Mouse (Mus musculus): ENCODE results near the gene Nfia. TPM values are rescaled to one million over a fixed set of nuclear protein-coding genes. Genes with fewer than 3 reads are reported as not detected.

Nfia gene
- polyA plus RNA-seq, 1 experiment from 2014 or later = 28.6 TPM

DNA sequence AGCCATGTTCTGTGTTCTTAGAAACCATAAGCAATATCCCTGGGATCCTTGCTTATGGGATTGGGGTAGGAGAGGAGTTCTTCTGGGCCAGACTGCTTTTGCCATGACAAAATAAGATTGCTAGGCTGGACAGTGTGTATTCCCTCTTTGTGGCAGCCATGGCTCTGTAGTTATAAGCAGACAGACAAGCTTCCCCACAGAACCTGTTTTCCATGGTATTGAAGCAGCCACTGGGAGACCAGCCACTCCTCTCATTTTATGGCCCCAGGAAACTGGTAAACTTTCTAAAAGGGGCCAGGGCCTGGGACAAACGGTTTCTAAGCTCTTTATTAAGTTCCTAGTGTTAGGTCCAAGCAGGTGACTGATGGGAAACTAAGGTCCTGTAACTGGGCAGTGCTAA lies 309.4 kb downstream of the Nfia start:
- no peak overlapping the region for H3K27ac ChIP-seq (replicated peaks)
- H3K4me2 ChIP-seq (replicated peaks) = no peak overlapping the region
- H3K4me3 ChIP-seq = no peak overlapping the region
- no peaks in the 10 kb centered on the region for H3K27me3 ChIP-seq
- no peaks in the 10 kb centered on the region for H3K9me3 ChIP-seq
- no peak for ATAC-seq (ENCODE audit: low FRiP score, low read depth)
- H3K4me1 ChIP-seq = no peaks in the 10 kb centered on the region
- no peak overlapping the region for H3K9ac ChIP-seq (replicated peaks)
- H3K36me3 ChIP-seq = no peaks in the 10 kb centered on the region; the same call in 1 of the 2 replicates
- WGBS = 56% methylated on average over 1 of the region's 1 CpGs

DNA sequence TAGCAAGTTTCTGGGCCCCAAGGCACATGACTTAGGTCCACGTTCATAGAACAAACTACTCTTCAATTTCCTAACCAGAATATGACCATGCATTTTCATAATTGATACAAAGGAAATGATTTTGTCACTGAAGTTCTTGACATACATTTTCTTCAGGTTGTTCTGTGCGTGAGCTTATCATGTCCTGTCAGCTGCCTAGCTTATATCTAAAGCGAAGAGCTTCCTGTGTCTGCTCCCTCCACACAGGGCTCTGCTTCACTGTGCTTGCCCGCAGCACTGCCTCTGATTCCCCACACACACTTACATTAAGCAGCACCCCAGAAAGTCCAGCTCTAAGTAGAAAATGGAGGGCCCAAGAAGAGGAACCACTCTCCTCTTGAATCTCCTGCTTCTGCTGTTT lies 310.0 kb downstream of the Nfia start:
- H3K27me3 ChIP-seq = no peaks in the 10 kb centered on the region
- ATAC-seq (ENCODE audit: low FRiP score, low read depth) = no peak
- H3K9me3 ChIP-seq = no peaks in the 10 kb centered on the region
- no peaks in the 10 kb centered on the region for H3K4me1 ChIP-seq
- H3K9ac ChIP-seq (replicated peaks) = no peak overlapping the region
- WGBS = 92% methylated on average over 4 of the region's 4 CpGs
- H3K27ac ChIP-seq (replicated peaks) = no peak overlapping the region
- no peak overlapping the region for H3K4me2 ChIP-seq (replicated peaks)
- H3K4me3 ChIP-seq = no peak overlapping the region
- H3K36me3 ChIP-seq = no peaks in the 10 kb centered on the region; the same call in 1 of the 2 replicates

DNA sequence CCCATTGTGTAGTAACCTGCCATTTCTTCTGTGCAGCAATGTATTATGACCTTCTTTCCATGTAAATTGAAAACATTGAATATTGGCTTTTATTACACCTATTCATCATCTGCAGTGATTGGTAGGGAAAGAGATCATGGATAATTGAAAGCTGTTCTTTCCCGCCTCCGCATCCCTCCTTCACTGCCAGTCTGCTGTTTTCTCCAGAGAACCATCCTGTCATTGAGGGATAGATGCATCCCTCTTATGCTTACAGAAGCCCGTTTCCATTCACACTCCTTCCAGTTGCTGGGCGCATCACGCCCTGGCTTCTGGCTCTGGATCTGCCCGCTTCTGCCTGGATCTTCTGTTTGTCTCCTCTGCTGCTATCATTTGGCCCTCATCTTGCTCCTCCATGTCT lies 312.5 kb downstream of the Nfia start:
- WGBS = 94% methylated on average over 6 of the region's 6 CpGs
- H3K27ac ChIP-seq (replicated peaks) = no peak overlapping the region

DNA sequence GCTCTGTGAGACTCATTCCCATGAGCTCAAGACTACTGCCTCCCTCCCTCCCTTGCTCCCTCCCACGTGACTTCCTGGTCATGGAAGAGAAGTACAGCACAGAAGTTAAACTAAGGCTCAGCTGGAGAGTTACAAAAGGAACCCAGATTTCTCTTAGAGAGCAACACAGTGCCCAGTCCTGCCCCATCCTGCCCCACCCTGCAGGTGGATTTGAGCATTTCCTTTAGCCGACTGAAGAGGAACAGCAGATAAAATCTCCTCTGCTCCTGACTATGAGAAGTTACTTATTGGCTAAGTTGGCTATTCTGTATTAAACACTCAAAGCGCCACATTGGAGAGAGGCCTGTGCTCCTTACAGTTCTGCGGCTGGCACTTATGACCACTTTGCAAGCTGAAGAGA lies 314.4 kb downstream of the Nfia start:
- Histone ChIP-seq H3K36me3 (no peaks in the 10 kb centered on the region; the same call in 1 of the 2 replicates), H3K4me2 (replicated peaks) (no peak overlapping the region), H3K4me1 (peaks cover 5% of the 10 kb centered on the region; the same call in 1 of the 2 replicates), H3K27ac (replicated peaks) (no peak overlapping the region), H3K9me3 (no peaks in the 10 kb centered on the region), H3K9ac (replicated peaks) (no peak overlapping the region), H3K4me3 (no peak overlapping the region), H3K27me3 (peaks cover 8% of the 10 kb centered on the region; the same call in 1 of the 2 replicates)
- no peak for ATAC-seq (ENCODE audit: low FRiP score, low read depth)
- WGBS = 83% methylated on average over 4 of the region's 4 CpGs

More for the DNA sequence above, 312.5 kb downstream of the Nfia start:
- Histone ChIP-seq H3K4me2 (replicated peaks) (no peak overlapping the region), H3K9me3 (no peaks in the 10 kb centered on the region), H3K9ac (replicated peaks) (no peak overlapping the region), H3K4me1 (peaks cover 3% of the 10 kb centered on the region; the same call in 1 of the 2 replicates), H3K27me3 (no peaks in the 10 kb centered on the region), H3K4me3 (no peak overlapping the region), H3K36me3 (no peaks in the 10 kb centered on the region; the same call in 1 of the 2 replicates)
- no peak for ATAC-seq (ENCODE audit: low FRiP score, low read depth)

DNA sequence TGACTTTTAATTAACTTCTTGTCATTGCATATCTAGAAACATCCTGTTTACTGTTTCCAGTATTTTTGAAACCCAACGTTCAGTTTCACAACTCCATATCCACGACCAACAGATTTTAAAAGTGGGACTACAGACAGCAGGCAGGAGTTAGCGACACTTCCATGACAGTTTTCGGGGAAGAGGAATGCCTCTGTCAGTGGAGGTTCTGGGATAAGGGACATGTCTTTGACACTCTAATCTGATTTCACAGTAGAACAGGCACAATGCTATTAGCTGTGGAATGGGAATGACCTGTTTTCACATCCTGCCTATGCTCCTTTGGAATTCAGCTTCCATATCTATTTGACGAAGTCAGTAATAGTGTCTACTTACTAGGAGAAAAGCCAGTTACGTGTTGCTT lies 317.5 kb downstream of the Nfia start:
- H3K27ac ChIP-seq (replicated peaks) = no peak overlapping the region
- H3K27me3 ChIP-seq = peaks cover 13% of the 10 kb centered on the region; the same call in 1 of the 2 replicates
- no peaks in the 10 kb centered on the region for H3K36me3 ChIP-seq
- no peak for ATAC-seq (ENCODE audit: low FRiP score, low read depth)
- no peaks in the 10 kb centered on the region for H3K9me3 ChIP-seq
- WGBS = 49% methylated on average over 6 of the region's 6 CpGs
- no peak overlapping the region for H3K4me3 ChIP-seq
- H3K9ac ChIP-seq (replicated peaks) = no peak overlapping the region
- H3K4me1 ChIP-seq = peaks cover 11% of the 10 kb centered on the region
- no peak overlapping the region for H3K4me2 ChIP-seq (replicated peaks)

DNA sequence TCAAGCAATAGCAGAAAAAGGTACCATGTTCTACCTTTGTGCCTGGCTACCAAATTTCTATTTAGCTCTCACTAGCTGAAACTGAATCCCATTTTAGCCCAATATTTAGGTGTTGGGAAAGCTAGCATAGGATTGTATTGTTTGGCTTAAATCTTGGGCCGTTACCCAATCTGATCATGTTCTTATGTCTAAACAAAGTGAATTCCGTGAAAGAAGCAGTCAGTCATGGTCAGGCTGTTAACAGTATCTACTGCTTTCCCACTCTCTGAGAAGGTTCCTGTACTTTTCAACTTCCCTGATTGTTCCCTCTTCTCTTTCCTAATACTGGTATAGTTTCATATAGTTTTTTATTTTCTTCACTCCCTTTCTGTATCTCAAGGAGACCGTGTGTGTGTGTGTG lies 318.1 kb downstream of the Nfia start:
- no peak for ATAC-seq (ENCODE audit: low FRiP score, low read depth)
- WGBS = 73% methylated on average over 3 of the region's 3 CpGs
- Histone ChIP-seq H3K4me2 (replicated peaks) (no peak overlapping the region), H3K36me3 (no peaks in the 10 kb centered on the region), H3K27me3 (peaks cover 13% of the 10 kb centered on the region; the same call in 1 of the 2 replicates), H3K9me3 (no peaks in the 10 kb centered on the region), H3K4me1 (peaks cover 11% of the 10 kb centered on the region), H3K9ac (replicated peaks) (no peak overlapping the region), H3K27ac (replicated peaks) (no peak overlapping the region), H3K4me3 (no peak overlapping the region)

DNA sequence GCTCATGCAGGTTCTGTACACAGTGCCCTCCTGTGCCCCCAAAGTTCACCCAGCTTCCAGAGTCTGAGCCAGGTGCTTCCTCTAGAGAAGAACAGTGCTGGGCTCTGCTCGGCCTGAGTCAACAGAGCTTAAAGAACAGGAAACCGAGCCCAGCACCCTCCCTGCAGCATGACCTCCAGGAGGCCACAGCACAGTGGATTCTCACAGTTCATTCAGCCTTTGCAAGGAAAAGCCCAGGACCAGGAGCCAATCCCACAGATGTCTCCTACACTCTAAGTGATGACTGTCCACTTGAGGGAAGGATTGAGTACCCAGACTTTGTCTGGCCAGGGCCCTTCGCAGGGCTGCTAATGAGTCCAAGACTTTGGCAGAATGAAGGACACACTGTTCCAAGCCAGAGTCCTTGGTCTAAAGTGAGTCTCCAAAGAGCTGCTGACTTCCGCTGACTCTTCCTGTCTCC lies 318.9 kb downstream of the Nfia start:
- Histone ChIP-seq H3K27ac (replicated peaks) (no peak overlapping the region), H3K9ac (replicated peaks) (no peak overlapping the region), H3K4me3 (no peak overlapping the region), H3K9me3 (no peaks in the 10 kb centered on the region), H3K4me1 (peaks cover 11% of the 10 kb centered on the region), H3K27me3 (peaks cover 13% of the 10 kb centered on the region; the same call in 1 of the 2 replicates), H3K36me3 (no peaks in the 10 kb centered on the region), H3K4me2 (replicated peaks) (no peak overlapping the region)
- 68% methylated on average over 4 of the region's 4 CpGs for WGBS
- no peak for ATAC-seq (ENCODE audit: low FRiP score, low read depth)

DNA sequence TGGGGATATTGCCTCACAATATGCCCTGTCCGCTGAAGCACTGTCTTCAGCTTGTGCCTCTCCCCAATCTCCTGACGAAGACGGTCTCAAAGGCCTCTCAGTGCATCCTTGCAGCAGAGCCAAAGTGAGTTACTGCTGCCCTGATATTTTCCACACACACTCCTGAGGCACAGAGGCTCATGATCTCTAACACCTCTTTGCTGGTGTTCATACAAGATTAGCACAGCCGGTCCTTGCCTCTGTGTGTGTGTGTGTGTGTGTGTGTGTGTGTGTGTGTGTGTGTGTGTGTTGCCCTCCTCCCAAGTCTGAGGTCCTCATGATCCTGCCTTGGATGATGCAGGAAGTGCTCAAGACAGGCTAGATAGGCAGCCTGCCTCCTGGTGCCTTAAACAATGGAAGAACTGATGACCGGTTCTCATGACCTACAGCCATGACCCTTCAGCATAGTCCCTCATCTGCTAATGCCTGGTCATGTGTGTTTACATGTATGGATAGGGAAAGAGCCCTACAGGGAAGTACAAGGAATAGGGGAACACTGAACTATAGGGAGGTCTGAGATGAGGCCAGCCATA lies 319.5 kb downstream of the Nfia start:
- H3K9me3 ChIP-seq = no peaks in the 10 kb centered on the region
- no peak overlapping the region for H3K4me2 ChIP-seq (replicated peaks)
- H3K9ac ChIP-seq (replicated peaks) = no peak overlapping the region
- no peak for ATAC-seq (ENCODE audit: low FRiP score, low read depth)
- no peaks in the 10 kb centered on the region for H3K36me3 ChIP-seq
- peak overlapping the region; percentile 43 for H3K27ac ChIP-seq (replicated peaks)
- peaks cover 13% of the 10 kb centered on the region; the same call in 1 of the 2 replicates for H3K27me3 ChIP-seq
- H3K4me1 ChIP-seq = peaks cover 11% of the 10 kb centered on the region
- WGBS = 81% methylated on average over 5 of the region's 5 CpGs
- no peak overlapping the region for H3K4me3 ChIP-seq

DNA sequence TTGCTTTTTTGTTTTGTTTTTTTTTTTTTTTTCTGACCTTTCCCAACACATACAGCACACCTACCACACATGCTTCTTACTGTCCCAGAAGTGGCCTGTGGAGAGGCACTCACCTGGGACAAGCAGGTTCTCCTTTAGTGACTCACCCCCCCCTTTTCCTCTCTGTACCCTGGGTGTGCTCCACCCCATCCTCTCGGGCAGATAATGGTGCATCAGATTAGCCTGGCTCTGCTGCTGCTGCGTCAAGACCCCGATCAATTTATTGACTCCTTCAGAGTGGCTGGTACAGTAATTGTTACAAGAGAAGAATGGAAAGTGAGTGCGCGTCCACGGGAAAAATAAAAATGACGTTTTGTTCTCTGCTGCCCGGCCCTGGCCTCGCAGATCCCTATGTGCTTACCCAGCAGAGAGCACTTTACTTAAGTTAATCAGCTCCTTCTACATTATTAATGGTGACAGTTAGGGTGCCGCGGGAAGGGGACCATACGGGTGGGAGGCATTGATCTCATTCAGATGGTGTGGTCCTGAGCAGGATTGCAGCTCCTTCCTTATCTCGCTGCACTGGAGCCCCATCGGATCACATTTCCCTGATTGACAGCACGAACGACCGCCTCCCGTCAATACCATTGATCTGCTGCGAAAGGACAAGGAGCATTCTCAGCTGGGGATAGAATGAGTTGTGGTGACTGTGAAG lies 321.7 kb downstream of the Nfia start:
- H3K27ac ChIP-seq (replicated peaks) = peak overlapping the region; percentile 70
- WGBS = 19% methylated on average over 19 of the region's 19 CpGs
- H3K36me3 ChIP-seq = no peaks in the 10 kb centered on the region
- H3K4me1 ChIP-seq = peaks cover 17% of the 10 kb centered on the region
- no peaks in the 10 kb centered on the region for H3K9me3 ChIP-seq
- H3K9ac ChIP-seq (replicated peaks) = no peak overlapping the region
- H3K4me2 ChIP-seq (replicated peaks) = peak overlapping the region; percentile 33
- peaks cover 13% of the 10 kb centered on the region; the same call in 1 of the 2 replicates for H3K27me3 ChIP-seq
- no peak overlapping the region for H3K4me3 ChIP-seq
- ATAC-seq (ENCODE audit: low FRiP score, low read depth) = peak; percentile 66

DNA sequence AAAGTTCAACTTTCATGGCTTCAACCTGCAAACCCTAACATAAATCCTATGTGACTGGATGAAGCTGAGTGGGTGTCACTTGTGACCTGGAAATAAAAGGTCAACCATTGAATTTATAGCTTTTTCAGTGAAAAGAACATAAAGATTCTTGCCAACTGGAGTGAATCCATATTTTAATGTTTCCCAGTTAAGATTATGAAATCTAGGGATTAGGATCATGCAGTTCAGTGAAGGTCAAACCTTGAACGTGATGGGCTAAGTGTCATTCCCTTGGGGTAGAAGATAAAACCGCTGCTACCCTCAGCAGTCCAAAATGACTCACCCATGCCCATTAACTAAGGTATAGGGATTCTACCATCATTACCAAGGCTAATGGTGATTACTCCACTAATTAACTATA lies 322.5 kb downstream of the Nfia start:
- Histone ChIP-seq H3K4me3 (no peak overlapping the region), H3K9ac (replicated peaks) (no peak overlapping the region), H3K4me1 (peaks cover 16% of the 10 kb centered on the region), H3K4me2 (replicated peaks) (no peak overlapping the region), H3K36me3 (no peaks in the 10 kb centered on the region), H3K9me3 (no peaks in the 10 kb centered on the region), H3K27me3 (peaks cover 13% of the 10 kb centered on the region; the same call in 1 of the 2 replicates), H3K27ac (replicated peaks) (no peak overlapping the region)
- no peak for ATAC-seq (ENCODE audit: low FRiP score, low read depth)
- WGBS = 77% methylated on average over 2 of the region's 2 CpGs

DNA sequence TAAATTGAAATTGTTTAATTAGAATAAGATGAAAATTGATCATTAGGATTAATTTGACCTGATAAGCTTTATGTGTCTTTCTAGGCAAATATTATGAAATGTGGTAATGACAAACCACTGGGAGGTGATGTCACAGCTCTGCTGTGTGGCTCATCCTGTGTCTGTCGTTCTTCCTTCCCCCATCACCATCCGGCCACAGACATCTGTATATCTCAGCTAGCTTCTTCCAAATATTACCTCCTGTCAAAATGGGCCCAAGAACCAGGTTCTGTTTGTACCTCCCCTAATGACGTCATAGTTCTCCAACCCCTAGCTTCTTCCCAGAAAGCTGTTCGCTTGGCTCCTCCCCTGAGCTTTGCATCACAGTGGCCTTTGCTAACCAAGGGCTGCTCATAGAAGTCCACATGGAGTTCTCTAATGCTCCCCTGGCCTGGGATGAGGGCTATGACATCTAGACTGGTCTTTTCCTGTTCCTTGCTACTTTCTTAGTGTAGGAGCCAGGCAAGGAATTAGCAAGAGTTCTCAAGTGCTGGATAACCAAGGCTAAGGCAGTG lies 324.6 kb downstream of the Nfia start:
- Histone ChIP-seq H3K4me3 (no peak overlapping the region), H3K36me3 (no peaks in the 10 kb centered on the region), H3K4me2 (replicated peaks) (no peak overlapping the region), H3K27ac (replicated peaks) (no peak overlapping the region), H3K27me3 (peaks cover 18% of the 10 kb centered on the region; the same call in 1 of the 2 replicates), H3K4me1 (peaks cover 31% of the 10 kb centered on the region), H3K9me3 (no peaks in the 10 kb centered on the region), H3K9ac (replicated peaks) (no peak overlapping the region)
- 89% methylated on average over 4 of the region's 4 CpGs for WGBS
- no peak for ATAC-seq (ENCODE audit: low FRiP score, low read depth)

DNA sequence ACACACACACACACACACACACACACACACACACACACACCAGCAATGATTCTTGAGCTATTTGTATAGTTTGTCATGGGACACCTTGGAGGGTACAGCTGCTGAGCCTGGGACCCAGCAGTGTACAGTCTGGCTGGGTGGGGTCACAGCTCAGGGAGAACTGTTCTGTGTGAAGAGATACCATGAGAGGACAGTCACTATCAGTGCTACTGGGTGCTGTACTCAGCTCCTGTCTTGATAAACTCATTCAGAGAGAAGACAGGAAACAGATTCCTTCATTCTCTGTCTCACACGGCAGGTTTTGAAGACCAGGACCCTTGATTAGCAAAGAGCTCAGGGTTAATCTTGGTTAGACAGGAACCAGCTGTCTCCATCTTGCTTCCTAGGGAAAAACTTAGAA lies 326.1 kb downstream of the Nfia start:
- H3K9me3 ChIP-seq = no peaks in the 10 kb centered on the region
- ATAC-seq (ENCODE audit: low FRiP score, low read depth) = no peak
- no peak overlapping the region for H3K9ac ChIP-seq (replicated peaks)
- peak overlapping the region; percentile 58 for H3K27ac ChIP-seq (replicated peaks)
- no peak overlapping the region for H3K4me2 ChIP-seq (replicated peaks)
- H3K27me3 ChIP-seq = 0 out of 2 replicates have a peak, but pooled peaks cover 14% of the 10 kb centered on the region
- peaks cover 45% of the 10 kb centered on the region for H3K4me1 ChIP-seq
- 55% methylated on average over 1 of the region's 1 CpGs for WGBS
- no peaks in the 10 kb centered on the region for H3K36me3 ChIP-seq
- no peak overlapping the region for H3K4me3 ChIP-seq
